Mouse (Mus musculus) heart, embryonic 10.5 days (tissue): Measurements from ENCODE around the gene Rbms1. TPM values are rescaled to one million over a fixed set of nuclear protein-coding genes. Genes with fewer than 3 reads are reported as not detected.

Experiments used
- DNase-seq: peaks from one replicate; pipeline ENCODE4 v3.0.0-alpha.2; 2017; ENCODE audit warnings: low spot score
- H3K27ac ChIP-seq: fragments of 300-500 bp; sonication (generic); 2 replicates; pipeline ENCODE4 v1.5.1; 2016; ENCODE audit warnings: mild to moderate bottlenecking
- H3K27me3 ChIP-seq: fragments of 300-500 bp; sonication (generic); 2 replicates; pipeline ENCODE4 v1.6.1; 2016; ENCODE audit warnings: mild to moderate bottlenecking; ENCODE audit not compliant: poor library complexity, insufficient read depth, severe bottlenecking
- H3K36me3 ChIP-seq: fragments of 300-500 bp; sonication (generic); 2 replicates; pipeline ENCODE4 v1.6.1; 2016; ENCODE audit warnings: mild to moderate bottlenecking, moderate library complexity
- H3K4me1 ChIP-seq: fragments of 300-500 bp; sonication (generic); 2 replicates; pipeline ENCODE4 v1.6.1; 2016; ENCODE audit warnings: mild to moderate bottlenecking
- H3K4me3 ChIP-seq: fragments of 300-500 bp; sonication (generic); 2 replicates; pipeline ENCODE4 v1.5.1; 2016; ENCODE audit warnings: mild to moderate bottlenecking, moderate library complexity
- H3K9me3 ChIP-seq: fragments of 300-500 bp; sonication (generic); 2 replicates; pipeline ENCODE4 v1.6.1; 2016; ENCODE audit warnings: mild to moderate bottlenecking, moderate library complexity
- WGBS: fragments of 180-500 bp; shearing (Covaris S2); methylation state at CpG from one replicate; pipeline ENCODE4 v1.1.7; 2016; 5-methylcytosine and 5-hydroxymethylcytosine counted together
- polyA plus RNA-seq: library from polyadenylated mRNA; unstranded; fragments of >200 nt; fragmentation: Nextera tagmentation; extraction: Ambion mirVana; gene quantifications from 2 replicates; pipeline ENCODE4 v1.2.1, GENCODE M21; 2016

Rbms1 gene
- polyA plus RNA-seq, 1 experiment from 2014 or later, result 146 TPM

- Histone ChIP-seq H3K4me1 (peaks cover 67% of the 10 kb centered on the region), H3K36me3 (peaks cover 5% of the 10 kb centered on the region), H3K27ac (0 out of 2 replicates have a peak overlapping the region, but pooled peaks have one; percentile 3), H3K9me3 (no peaks in the 10 kb centered on the region), H3K4me3 (no peak overlapping the region), H3K27me3 (no peaks in the 10 kb centered on the region)
- no peak for DNase-seq
- 87% methylated on average over 6 of the region's 6 CpGs for WGBS
Observed at GRCm38 (mm10) chr2:60808822-60809221, 154.2 kb downstream of the Rbms1 start.

- H3K9me3 ChIP-seq, result no peaks in the 10 kb centered on the region
- H3K4me3 ChIP-seq, result no peak overlapping the region
- no peaks in the 10 kb centered on the region for H3K27me3 ChIP-seq
- DNase-seq, result no peak
- H3K36me3 ChIP-seq, result peaks cover 5% of the 10 kb centered on the region
- peaks cover 68% of the 10 kb centered on the region for H3K4me1 ChIP-seq
- H3K27ac ChIP-seq, result peak overlapping the region; percentile 47; the same call in 1 of the 2 replicates
- WGBS, result 71% methylated on average over 11 of the region's 11 CpGs
Observed at GRCm38 (mm10) chr2:60807341-60808195, 155.4 kb downstream of the Rbms1 start.

GRCm38 (mm10) chr2:60804763-60805162, 158.2 kb downstream of the Rbms1 start:
- Histone ChIP-seq H3K27ac (no peak overlapping the region), H3K4me3 (no peak overlapping the region), H3K9me3 (no peaks in the 10 kb centered on the region), H3K27me3 (no peaks in the 10 kb centered on the region), H3K4me1 (peaks cover 73% of the 10 kb centered on the region), H3K36me3 (peaks cover 3% of the 10 kb centered on the region; the same call in 1 of the 2 replicates)
- no peak for DNase-seq
- WGBS, result 63% methylated on average over 7 of the region's 7 CpGs

GRCm38 (mm10) chr2:60803377-60803776, 159.6 kb downstream of the Rbms1 start:
- WGBS, result 87% methylated on average over 6 of the region's 6 CpGs
- Histone ChIP-seq H3K27ac (no peak overlapping the region), H3K9me3 (no peaks in the 10 kb centered on the region), H3K36me3 (no peaks in the 10 kb centered on the region), H3K27me3 (no peaks in the 10 kb centered on the region), H3K4me3 (no peak overlapping the region), H3K4me1 (peaks cover 62% of the 10 kb centered on the region)
- DNase-seq, result no peak

- no peaks in the 10 kb centered on the region for H3K9me3 ChIP-seq
- H3K4me1 ChIP-seq, result peaks cover 57% of the 10 kb centered on the region
- no peak for DNase-seq
- H3K27ac ChIP-seq, result no peak overlapping the region
- H3K36me3 ChIP-seq, result no peaks in the 10 kb centered on the region
- no peak overlapping the region for H3K4me3 ChIP-seq
- no peaks in the 10 kb centered on the region for H3K27me3 ChIP-seq
- WGBS, result 65% methylated on average over 8 of the region's 8 CpGs
Observed at GRCm38 (mm10) chr2:60802828-60803227, 160.2 kb downstream of the Rbms1 start.

GRCm38 (mm10) chr2:60802191-60802590, 160.8 kb downstream of the Rbms1 start:
- WGBS, result 26% methylated on average over 4 of the region's 4 CpGs
- no peaks in the 10 kb centered on the region for H3K27me3 ChIP-seq
- no peak overlapping the region for H3K4me3 ChIP-seq
- peaks cover 50% of the 10 kb centered on the region for H3K4me1 ChIP-seq
- H3K36me3 ChIP-seq, result peaks cover 3% of the 10 kb centered on the region; the same call in 1 of the 2 replicates
- H3K27ac ChIP-seq, result no peak overlapping the region
- no peak for DNase-seq
- H3K9me3 ChIP-seq, result no peaks in the 10 kb centered on the region

- 56% methylated on average over 12 of the region's 12 CpGs for WGBS
- peak overlapping the region; percentile 37; the same call in 1 of the 2 replicates for H3K4me3 ChIP-seq
- H3K36me3 ChIP-seq, result peaks cover 9% of the 10 kb centered on the region
- peaks cover 47% of the 10 kb centered on the region for H3K4me1 ChIP-seq
- no peak for DNase-seq
- H3K27ac ChIP-seq, result no peak overlapping the region
- no peaks in the 10 kb centered on the region for H3K9me3 ChIP-seq
- H3K27me3 ChIP-seq, result no peaks in the 10 kb centered on the region
Observed at GRCm38 (mm10) chr2:60801571-60802155, 161.3 kb downstream of the Rbms1 start.

GRCm38 (mm10) chr2:60800921-60801558, 162.0 kb downstream of the Rbms1 start:
- peak overlapping the region; percentile 29; the same call in 1 of the 2 replicates for H3K27ac ChIP-seq
- H3K36me3 ChIP-seq, result peaks cover 15% of the 10 kb centered on the region
- WGBS, result 41% methylated on average over 15 of the region's 15 CpGs
- H3K4me1 ChIP-seq, result peaks cover 47% of the 10 kb centered on the region
- no peaks in the 10 kb centered on the region for H3K9me3 ChIP-seq
- no peak for DNase-seq
- H3K4me3 ChIP-seq, result peak overlapping the region; percentile 37
- H3K27me3 ChIP-seq, result no peaks in the 10 kb centered on the region

- Histone ChIP-seq H3K4me1 (peaks cover 40% of the 10 kb centered on the region), H3K9me3 (no peaks in the 10 kb centered on the region), H3K27me3 (no peaks in the 10 kb centered on the region), H3K36me3 (peaks cover 22% of the 10 kb centered on the region), H3K4me3 (no peak overlapping the region), H3K27ac (no peak overlapping the region)
- 77% methylated on average over 7 of the region's 7 CpGs for WGBS
- no peak for DNase-seq
Observed at GRCm38 (mm10) chr2:60799816-60800215, 163.2 kb downstream of the Rbms1 start.

GRCm38 (mm10) chr2:60798767-60799529, 164.0 kb downstream of the Rbms1 start:
- Histone ChIP-seq H3K9me3 (no peaks in the 10 kb centered on the region), H3K4me3 (no peak overlapping the region), H3K27me3 (no peaks in the 10 kb centered on the region), H3K4me1 (peaks cover 34% of the 10 kb centered on the region), H3K27ac (no peak overlapping the region), H3K36me3 (peaks cover 27% of the 10 kb centered on the region)
- no peak for DNase-seq
- 92% methylated on average over 17 of the region's 17 CpGs for WGBS

- Histone ChIP-seq H3K9me3 (no peaks in the 10 kb centered on the region), H3K4me3 (no peak overlapping the region), H3K4me1 (peaks cover 25% of the 10 kb centered on the region), H3K27ac (no peak overlapping the region), H3K27me3 (no peaks in the 10 kb centered on the region), H3K36me3 (peaks cover 34% of the 10 kb centered on the region)
- DNase-seq, result no peak
- WGBS, result 90% methylated on average over 17 of the region's 17 CpGs
Observed at GRCm38 (mm10) chr2:60796969-60797669, 165.9 kb downstream of the Rbms1 start.

GRCm38 (mm10) chr2:60796616-60796968, 166.4 kb downstream of the Rbms1 start:
- WGBS, result 81% methylated on average over 2 of the region's 2 CpGs
- Histone ChIP-seq H3K27me3 (no peaks in the 10 kb centered on the region), H3K36me3 (peaks cover 38% of the 10 kb centered on the region), H3K27ac (no peak overlapping the region), H3K4me1 (peaks cover 20% of the 10 kb centered on the region), H3K4me3 (no peak overlapping the region), H3K9me3 (no peaks in the 10 kb centered on the region)
- no peak for DNase-seq
